In the genomic region with DNA sequence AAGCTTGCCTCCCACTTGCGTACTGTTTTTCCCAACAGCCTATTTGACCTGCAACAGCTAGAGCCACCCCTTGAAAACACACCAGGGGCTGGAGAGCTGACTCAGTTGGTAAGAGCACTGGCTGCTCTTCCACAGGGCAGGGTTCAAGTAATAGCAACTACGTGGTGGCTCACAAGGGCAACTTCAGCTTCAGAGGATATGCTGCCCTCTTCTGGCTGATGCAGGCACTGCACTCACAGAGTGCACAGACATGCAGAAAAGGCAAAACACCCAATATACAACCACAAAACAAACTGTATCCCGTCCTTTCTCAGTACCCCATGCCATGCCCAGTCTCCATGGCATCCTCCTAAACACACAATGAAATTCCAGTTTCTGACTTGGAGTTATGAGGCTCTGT, we compare ENCODE assay signal across 10 mouse cellular contexts. TPM values are rescaled to one million over a fixed set of nuclear protein-coding genes. Genes with fewer than 3 reads are reported as not detected.
A peak's percentile ranks its signal among the peaks of the same experiment; 100 is the strongest.
DNase-seq lines count a peak whose midpoint lies in the region; ATAC-seq and TF ChIP-seq lines count a peak whose summit lies in the region.
"Had no signal": no experiment of that assay in that cellular context is flagged by ENCODE, and none has a peak within 500 bp of the region (broad histone marks: within the 10 kb centered on the region; RNA-seq: fewer than 3 reads in every experiment).

No protein-coding gene starts in this region.

- H3K9ac ChIP-seq in lung, embryonic 14.5 days, result no peak overlapping the region
- no peak overlapping the region for H3K9ac ChIP-seq in liver, embryonic 14.5 days (replicated peaks)
- H3K9ac ChIP-seq: midbrain, embryonic 12.5 days had no signal

- peak; percentile 78 for TF ChIP-seq CTCF in lung, embryonic 14.5 days (IDR thresholded peaks at IDR 0.05; ENCODE audit: low read depth)
- TF ChIP-seq CTCF in liver, embryonic 14.5 days (IDR thresholded peaks at IDR 0.05; ENCODE audit: low read depth), result peak; percentile 86

- H3K27ac ChIP-seq in lung, embryonic 14.5 days (ENCODE audit: low read depth), result no peak overlapping the region
- no peak overlapping the region for H3K27ac ChIP-seq in liver, embryonic 14.5 days
- H3K27ac ChIP-seq: midbrain, embryonic 12.5 days had no signal

- H3K9me3 ChIP-seq in lung, embryonic 14.5 days (ENCODE audit: low read depth, low read length), result 0 out of 2 replicates have a peak, but pooled peaks cover 3% of the 10 kb centered on the region
- no peaks in the 10 kb centered on the region for H3K9me3 ChIP-seq in liver, embryonic 14.5 days (ENCODE audit: control insufficient read depth, low read length)
- H3K9me3 ChIP-seq: midbrain, embryonic 12.5 days had no signal

- H3K27me3 ChIP-seq in lung, embryonic 14.5 days (ENCODE audit: insufficient read depth, low read length), result no peaks in the 10 kb centered on the region
- H3K27me3 ChIP-seq in liver, embryonic 14.5 days (ENCODE audit: control insufficient read depth, insufficient read depth, low read length), result no peaks in the 10 kb centered on the region
- H3K27me3 ChIP-seq: midbrain, embryonic 12.5 days; Patski had no signal

- no peak overlapping the region for H3K4me2 ChIP-seq in lung, embryonic 14.5 days
- H3K4me2 ChIP-seq in liver, embryonic 14.5 days (ENCODE audit: low read depth), result no peak overlapping the region
- H3K4me2 ChIP-seq: midbrain, embryonic 12.5 days had no signal

- DNase-seq in adrenal gland, postnatal 10 days, result peak; percentile 71
- no peak for DNase-seq in adrenal gland, postnatal 4 days (ENCODE audit: low spot score in 2 of 2)
- peak; percentile 62 for DNase-seq in lung, embryonic 14.5 days
- no peak for DNase-seq in lung, adult 18-20 months
- DNase-seq in c-Kit-positive CD71-negative TER-119-negative erythroid progenitor cells, embryonic 14.5 days (ENCODE audit: low read depth), result peak; percentile 32
- DNase-seq in liver, embryonic 14.5 days (ENCODE audit: low read depth in 3 of 3, low spot score in 3 of 3), result peak in 2 of 3 experiments; percentile 9 to 12
- DNase-seq in yolk sac, embryonic 10.5 days (ENCODE audit: low spot score), result no peak
- no peak for DNase-seq in urinary bladder, adult 2 months (ENCODE audit: low spot score)

- no peak for ATAC-seq in lung, embryonic 14.5 days (ENCODE audit: insufficient read depth)
- no peak for ATAC-seq in liver, embryonic 14.5 days (ENCODE audit: insufficient read depth)
- ATAC-seq: Patski had no signal

- peaks cover 5% of the 10 kb centered on the region; the same call in 1 of the 2 replicates for H3K4me1 ChIP-seq in lung, embryonic 14.5 days (ENCODE audit: insufficient read depth)
- peaks cover 0 to 4% of the 10 kb centered on the region in 2 experiments; a peak in 1 of 4 replicates for H3K4me1 ChIP-seq in liver, embryonic 14.5 days (replicated peaks; ENCODE audit: control insufficient read depth in 2 of 2, insufficient read depth in 2 of 2, low read length in 1 of 2)

- TF ChIP-seq EP300 in liver, embryonic 14.5 days (IDR thresholded peaks at IDR 0.05; ENCODE audit: low read depth), result no peak

- 69% methylated on average over 3 of the region's 3 CpGs for WGBS in lung, embryonic 14.5 days
- 54% methylated on average over 3 of the region's 3 CpGs for WGBS in liver, embryonic 14.5 days (ENCODE audit: insufficient replicate concordance)

- no peaks in the 10 kb centered on the region for H3K36me3 ChIP-seq in lung, embryonic 14.5 days (ENCODE audit: insufficient read depth)
- no peaks in the 10 kb centered on the region for H3K36me3 ChIP-seq in liver, embryonic 14.5 days (replicated peaks; ENCODE audit: control insufficient read depth, insufficient read depth, low read depth)
- H3K36me3 ChIP-seq: midbrain, embryonic 12.5 days had no signal

- no peak overlapping the region for H3K4me3 ChIP-seq in lung, embryonic 14.5 days (ENCODE audit: low read depth, low read length)
- H3K4me3 ChIP-seq in liver, embryonic 14.5 days (ENCODE audit: insufficient read depth in 1 of 2, low read depth in 2 of 2, low read length in 2 of 2), result no peak overlapping the region
- H3K4me3 ChIP-seq: midbrain, embryonic 12.5 days had no signal

RNA-seq across cellular contexts. Expression of a gene that starts 34.7 kb away (rescaled TPM):
- 10 to 100 TPM; 11.2 to 12.2 TPM for total RNA-seq in adrenal gland, postnatal 10 days (2021)
- total RNA-seq in adrenal gland, postnatal 4 days (2021), result 10 to 100 TPM; 18.0 to 19.5 TPM
- 5.3 and 6.7 TPM in 2 replicates for polyA plus RNA-seq in lung, embryonic 14.5 days (2014; fragmentation: Nextera tagmentation; extraction: Ambion mirVana)
- polyA plus RNA-seq in liver, embryonic 14.5 days (2012; rRNA removed), result 0.15 and 0.29 TPM in 2 replicates
- polyA plus RNA-seq in liver, embryonic 14.5 days (2014; fragmentation: Nextera tagmentation; extraction: Ambion mirVana), result 0.25 and 0.27 TPM in 2 replicates
- polyA plus RNA-seq in urinary bladder, adult 2 months (2012; rRNA removed), result 2.8 TPM in 2 replicates

Comparison
In these comparisons a context has a peak if more than half of its experiments do, and no peak if none do; other contexts are left out.
1. DNase-seq: peak in adrenal gland, postnatal 10 days (single experiment), lung, embryonic 14.5 days (single experiment), c-Kit-positive CD71-negative TER-119-negative erythroid progenitor cells, embryonic 14.5 days (single experiment) and liver, embryonic 14.5 days (2 of 3); none in adrenal gland, postnatal 4 days (0 of 2), lung, adult 18-20 months (0 of 2), yolk sac, embryonic 10.5 days (single experiment) and urinary bladder, adult 2 months (single experiment).